Mouse (Mus musculus) testis, postnatal 14 days (tissue): ENCODE results near the gene Hist1h2ap.
A peak's percentile ranks its signal among the peaks of the same experiment; 100 is the strongest.
"Not testable (repeated sequence)": the region's sequence is repeated elsewhere in the genome, so short reads cannot be mapped to it uniquely, and the experiment has no call there.

ENCODE experiments used
- DNase-seq: peaks from one replicate; pipeline ENCODE4 v3.0.0; 2021; ENCODE audit warnings: low spot score

Gene Hist1h2ap

GRCm38 (mm10) chr13:21810073-21810472, 23.2 kb downstream of the Hist1h2ap start, which contains the start of the genes Hist1h2bq and Hist1h2ao:
Gene Hist1h2bq, minus strand, starts transcription at chr13:21810197.
Gene Hist1h2ao, plus strand, starts transcription at chr13:21810465.
- not testable (repeated sequence) for DNase-seq

GRCm38 (mm10) chr13:21803058-21803457, 30.2 kb downstream of the Hist1h2ap start:
- not testable (repeated sequence) for DNase-seq

GRCm38 (mm10) chr13:21797163-21797562, 36.1 kb downstream of the Hist1h2ap start:
- not testable (repeated sequence) for DNase-seq

- DNase-seq, result no peak
These were observed 37.7 kb downstream of the Hist1h2ap start for GRCm38 (mm10) chr13:21795584-21795983.

GRCm38 (mm10) chr13:21790601-21791283, 42.6 kb downstream of the Hist1h2ap start:
- no peak for DNase-seq

GRCm38 (mm10) chr13:21789925-21790324, 43.4 kb downstream of the Hist1h2ap start:
- no peak for DNase-seq

GRCm38 (mm10) chr13:21787760-21788593, 45.3 kb downstream of the Hist1h2ap start:
- peak; percentile 38 for DNase-seq

GRCm38 (mm10) chr13:21786899-21787629, 46.2 kb downstream of the Hist1h2ap start, which contains the start of the genes Hist1h2an and Hist1h2bp:
Gene Hist1h2an, minus strand, starts transcription at chr13:21787218.
Gene Hist1h2bp, plus strand, starts transcription at chr13:21787461.
- DNase-seq, result peak; percentile 95

- peak; percentile 48 for DNase-seq
These were observed 47.0 kb downstream of the Hist1h2ap start for GRCm38 (mm10) chr13:21786189-21786898.

- DNase-seq, result no peak
These were observed 49.0 kb downstream of the Hist1h2ap start for GRCm38 (mm10) chr13:21784311-21784710.

GRCm38 (mm10) chr13:21783734-21784161, 49.6 kb downstream of the Hist1h2ap start:
- peak; percentile 62 for DNase-seq

- DNase-seq, result peak; percentile 62
These were observed 50.1 kb downstream of the Hist1h2ap start, which contains the start of gene Hist1h3i for GRCm38 (mm10) chr13:21783255-21783617. Gene Hist1h3i, minus strand, starts transcription at chr13:21783370.
